Mouse (Mus musculus): Measurements from ENCODE around the gene Ubac2.

GRCm38 (mm10) chr14:122062411-122063090 is 184.1 kb downstream of the Ubac2 start:
- TF ChIP-seq CTCF (IDR thresholded peaks at IDR 0.05; ENCODE audit: insufficient read depth, low read length) (no peak), POLR2A (IDR thresholded peaks at IDR 0.05; ENCODE audit: borderline replicate concordance, extremely low read depth, low read depth, low read length) (no peak)

Data from lung, adult 2 months (tissue).